Mouse (Mus musculus): Measurements from ENCODE around the gene Gm21708.
"Not testable (repeated sequence)": the region's sequence is repeated elsewhere in the genome, so short reads cannot be mapped to it uniquely, and the experiment has no call there.

The Gm21708 gene

GRCm38 (mm10) chrY:3410067-3410466, at the start of gene Gm21708, which contains the start of gene Gm21704:
Gm21708 (minus strand) TSS chrY:3410167.
Gm21704 (minus strand) TSS chrY:3410167.
- not testable (repeated sequence) for DNase-seq
